Mouse (Mus musculus) kidney, adult 8-10 months (tissue): ENCODE measurements around the gene Clstn2.

Experiments used
- DNase-seq, 2 experiments: peaks; one replicate each; pipeline ENCODE4 v3.0.0; 2022

Clstn2 gene

DNA sequence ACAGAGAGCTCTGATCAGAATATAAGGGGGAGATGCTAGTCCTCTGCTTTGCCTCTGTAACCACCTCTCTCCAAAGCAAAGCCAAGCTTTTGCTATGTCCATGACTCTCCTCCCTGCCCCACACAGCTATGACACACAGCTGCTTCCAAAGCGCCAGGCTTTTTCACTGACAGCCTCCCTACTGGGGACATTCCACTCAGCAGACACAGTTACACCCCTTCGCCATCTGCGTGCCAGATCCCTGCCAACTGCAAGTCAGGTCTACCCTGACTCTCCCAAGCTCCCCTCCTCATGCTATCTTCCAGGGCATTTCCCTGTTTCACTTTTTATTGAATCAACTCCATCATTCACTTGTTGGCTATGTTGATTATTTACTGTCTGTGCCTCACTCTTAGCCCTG is 259.1 kb downstream of the Clstn2 start:
- DNase-seq: no peak

DNA sequence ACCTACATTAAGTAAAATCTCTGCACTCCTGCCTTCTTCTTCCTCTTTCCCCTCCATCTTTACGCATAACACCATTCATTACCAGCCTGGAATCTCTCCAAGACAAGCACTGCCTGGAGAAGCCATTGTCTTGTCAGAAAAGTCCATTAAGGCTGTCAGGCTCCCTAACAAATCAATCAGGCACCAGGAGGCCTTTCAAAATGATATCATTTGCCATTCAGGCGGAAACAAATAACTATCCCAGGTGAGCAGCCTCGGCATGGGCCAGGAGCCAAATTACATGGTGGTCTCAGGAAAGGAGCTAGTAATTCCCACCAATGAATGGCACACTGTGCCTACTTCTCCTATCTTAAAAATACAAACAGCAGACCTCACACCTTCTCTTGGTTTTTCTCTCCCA is 260.6 kb downstream of the Clstn2 start:
- no peak for DNase-seq

DNA sequence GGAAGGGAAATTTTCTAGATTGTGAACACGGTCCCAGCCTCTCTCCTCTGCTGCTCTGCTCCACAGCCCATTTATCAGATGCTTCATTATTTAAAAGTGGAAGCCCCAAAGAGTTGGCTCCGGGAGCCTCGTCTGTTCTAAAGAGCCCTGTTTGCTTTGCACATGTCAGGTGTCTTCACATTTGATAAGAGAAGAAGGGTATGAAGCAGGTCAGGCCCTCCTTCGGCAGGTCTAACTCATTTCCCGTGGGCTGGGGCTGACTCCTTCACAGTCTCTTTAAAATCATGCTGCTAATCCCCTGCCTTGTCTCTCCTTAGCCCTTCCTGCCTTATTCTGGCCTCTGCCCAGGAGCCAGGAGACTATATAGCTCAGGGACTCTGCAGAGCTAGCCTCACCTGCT is 263.6 kb downstream of the Clstn2 start:
- DNase-seq: no peak

DNA sequence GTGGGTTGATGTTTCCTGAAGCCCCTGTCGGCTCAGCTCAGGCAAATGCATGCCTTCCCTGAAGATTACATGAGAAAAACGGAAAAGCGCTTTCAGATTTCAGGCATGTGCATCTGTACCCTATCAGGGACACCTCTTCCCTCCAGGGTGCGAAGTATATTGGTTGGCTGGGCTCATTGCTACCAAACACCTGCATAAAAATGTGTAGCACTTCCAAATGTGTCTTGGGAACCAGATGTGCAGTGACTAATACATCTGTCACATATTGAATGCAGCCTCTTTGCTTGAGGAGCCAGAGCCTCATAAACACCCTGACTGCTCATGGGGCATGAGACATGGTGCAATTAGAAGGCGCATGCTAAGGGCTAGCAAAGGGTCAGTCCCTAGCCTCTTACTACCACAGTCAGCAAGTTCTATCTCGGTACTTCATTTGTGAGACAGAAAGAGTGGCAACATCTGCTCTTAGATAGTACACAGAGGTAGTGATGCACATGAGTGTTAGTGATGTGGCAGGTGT is 267.7 kb downstream of the Clstn2 start:
- no peak for DNase-seq

DNA sequence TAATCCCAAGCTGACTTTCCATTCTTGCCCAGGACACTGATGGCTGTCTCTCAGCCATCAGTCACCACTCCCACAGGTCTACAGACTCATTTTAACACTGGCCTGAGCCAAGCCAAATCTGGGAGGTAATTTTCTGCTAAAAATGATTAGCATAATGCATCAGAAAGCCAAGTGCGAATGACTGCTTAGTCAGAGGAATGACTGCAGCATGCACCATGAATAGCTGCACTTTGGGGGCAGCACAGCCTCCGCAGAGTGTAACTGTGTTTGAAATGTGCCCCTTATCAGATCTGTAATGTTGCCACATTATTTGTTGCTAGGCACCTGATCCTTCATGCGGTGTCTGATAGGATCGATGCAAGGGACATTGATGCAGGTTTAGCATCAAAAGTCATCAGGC is 269.9 kb downstream of the Clstn2 start:
- no peak for DNase-seq

DNA sequence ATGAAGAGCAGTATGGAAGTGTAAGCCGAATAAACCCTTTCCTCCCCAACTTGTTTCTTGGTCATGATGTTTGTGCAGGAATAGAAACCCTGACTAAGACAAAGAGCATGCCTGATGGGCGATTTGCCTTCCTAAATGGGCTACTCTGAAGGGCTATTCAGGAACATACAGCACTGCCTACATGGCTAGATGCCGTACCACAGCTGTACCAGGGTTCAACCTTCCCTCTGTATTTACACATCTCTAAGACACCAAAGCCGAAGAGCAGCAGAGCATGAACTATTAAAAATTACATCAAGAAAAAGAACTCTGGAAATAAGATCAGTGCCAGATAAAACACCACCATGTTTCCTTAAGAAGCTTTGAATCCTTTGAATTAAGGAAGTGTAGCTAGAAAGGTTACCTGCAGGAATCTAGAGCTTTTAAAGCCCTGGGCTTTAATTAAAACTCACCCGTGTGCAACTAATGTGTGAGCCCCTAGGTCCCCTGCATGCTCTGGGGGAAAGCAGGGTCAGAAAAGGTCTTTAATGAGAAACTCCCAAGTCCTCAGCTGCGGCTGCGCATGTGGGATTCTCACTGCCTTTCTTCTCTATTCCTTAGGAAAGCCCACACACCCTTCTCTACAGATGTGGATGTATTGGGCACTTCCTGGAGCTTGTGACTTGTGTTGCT is 277.2 kb downstream of the Clstn2 start:
- no peak for DNase-seq

DNA sequence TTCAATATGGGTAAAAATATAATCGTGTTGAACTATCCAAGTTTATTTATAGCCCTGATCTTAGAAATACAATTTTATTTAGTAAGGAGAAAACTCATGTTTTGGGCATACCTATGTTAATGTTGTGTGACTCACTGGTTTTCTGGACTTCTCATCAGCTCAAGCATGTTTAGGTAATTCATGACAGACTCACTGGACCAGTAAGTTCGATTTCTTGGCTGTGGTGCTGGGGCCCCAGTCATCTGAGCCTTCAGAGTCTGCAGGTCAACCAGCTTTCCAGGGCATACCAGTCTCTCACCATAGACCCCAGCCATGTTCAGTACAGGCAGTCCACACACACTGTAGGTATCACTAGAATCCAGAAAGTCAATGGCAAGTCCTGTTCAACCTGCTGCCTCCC is 279.3 kb downstream of the Clstn2 start:
- no peak for DNase-seq

DNA sequence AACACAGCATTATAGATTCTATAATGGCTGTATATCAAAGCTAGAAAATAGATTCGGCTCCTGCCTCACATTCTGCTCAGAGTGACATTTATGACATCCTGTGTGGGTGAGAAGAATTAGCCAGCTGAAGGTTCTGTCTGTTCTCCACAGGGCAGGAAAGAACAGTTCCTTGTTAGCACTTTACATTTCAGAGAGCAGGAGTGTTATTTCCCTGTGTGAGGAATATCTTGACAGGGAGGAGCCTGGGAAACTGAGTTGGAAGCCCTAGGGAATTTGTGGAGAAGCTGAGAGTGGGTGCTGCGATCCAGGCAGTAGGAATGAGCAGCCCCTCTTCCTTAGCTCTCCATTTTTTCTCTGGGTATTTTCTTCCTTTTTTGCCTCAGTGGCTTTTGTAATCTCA is 286.4 kb downstream of the Clstn2 start:
- DNase-seq: no peak

DNA sequence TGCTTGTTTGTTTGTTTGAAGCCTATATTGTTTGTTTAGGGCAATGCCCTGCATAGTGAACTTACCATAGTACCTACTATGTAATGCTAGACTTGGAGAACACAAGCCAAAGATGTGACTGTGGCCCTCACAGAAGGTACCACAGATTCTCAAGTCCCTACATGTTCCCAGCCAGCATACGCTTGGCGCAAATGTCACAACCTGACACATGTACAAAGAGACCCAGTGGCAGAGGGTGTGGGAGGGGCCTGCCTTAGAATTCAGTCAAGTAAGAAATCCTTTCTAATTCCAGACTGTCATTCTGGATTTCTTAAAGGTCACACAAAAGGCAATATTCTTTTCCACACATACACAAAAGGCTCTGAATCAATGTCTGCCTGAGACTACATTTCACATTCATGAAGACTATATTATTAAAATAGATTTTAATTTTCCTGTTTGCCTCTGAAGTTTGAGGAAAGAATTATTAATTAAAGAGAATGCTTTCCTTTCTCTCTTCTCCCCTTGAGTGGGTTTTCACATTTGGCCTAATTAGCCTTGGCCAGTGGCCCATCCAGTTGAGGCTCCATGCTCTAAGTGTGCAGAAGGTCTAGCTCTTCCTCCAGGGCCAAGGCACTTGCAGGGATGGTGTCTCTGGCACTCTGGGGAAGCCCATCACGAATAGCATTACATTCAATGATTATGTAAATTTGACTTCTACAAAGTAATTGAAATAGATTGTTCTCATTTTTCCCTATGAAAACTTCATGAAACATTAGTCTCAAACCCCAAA is 305.1 kb downstream of the Clstn2 start:
- no peak for DNase-seq

DNA sequence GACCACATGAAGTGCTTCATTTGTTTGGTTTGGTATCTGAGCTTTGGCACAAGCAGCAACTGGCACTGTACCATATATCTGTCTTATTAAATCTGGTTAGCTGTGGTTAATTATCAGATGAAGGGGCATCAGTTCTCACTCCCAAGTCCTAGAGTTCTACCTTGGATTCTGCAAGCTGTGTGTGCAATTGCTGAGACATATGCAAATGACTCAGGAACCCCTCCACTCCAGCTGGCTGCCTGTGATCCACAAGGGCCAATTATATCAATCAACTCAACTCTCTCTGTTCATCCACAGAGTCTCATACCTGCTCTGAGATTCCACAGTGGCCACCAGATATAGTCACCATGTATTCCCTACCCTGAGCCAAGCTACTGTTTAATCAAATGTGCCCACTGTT is 315.3 kb downstream of the Clstn2 start:
- DNase-seq: no peak

DNA sequence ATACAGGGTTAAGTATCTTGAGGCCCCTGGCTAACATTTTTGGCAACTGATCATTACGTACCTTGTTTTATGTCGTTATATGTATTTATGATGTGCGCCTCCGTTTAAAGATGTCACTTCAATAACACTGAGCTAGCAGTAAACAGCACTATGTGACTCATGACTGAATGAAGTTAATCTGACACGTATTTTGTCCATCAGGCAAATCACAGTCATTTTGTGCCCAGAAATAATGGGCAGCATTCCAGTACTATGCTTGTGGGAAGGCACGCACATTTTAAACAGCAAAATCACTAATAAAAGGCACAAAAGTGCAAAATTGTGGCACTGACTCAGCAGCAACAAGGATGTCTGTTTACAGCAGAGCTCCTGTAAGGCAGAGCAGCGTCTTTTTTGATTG is 316.0 kb downstream of the Clstn2 start:
- DNase-seq: no peak

DNA sequence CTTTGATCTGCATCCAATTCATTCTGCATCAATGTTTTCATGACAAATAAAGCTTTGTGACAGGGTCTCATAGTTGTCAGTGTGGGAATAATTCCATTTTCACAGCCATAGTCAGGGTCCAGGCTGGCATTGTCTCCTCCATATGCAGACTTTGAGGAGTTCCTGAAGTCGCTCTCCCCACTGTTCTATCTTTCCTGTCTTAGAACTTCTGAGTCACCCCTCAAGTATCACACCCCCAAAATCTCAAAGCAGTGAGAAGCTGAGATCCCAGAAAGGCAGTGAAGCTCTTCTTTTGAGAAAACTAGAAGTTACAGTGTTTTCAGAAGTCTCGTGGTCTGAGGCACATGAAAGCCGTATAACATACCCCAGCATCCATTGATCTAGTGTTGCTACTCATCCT is 320.1 kb downstream of the Clstn2 start:
- no peak for DNase-seq

DNA sequence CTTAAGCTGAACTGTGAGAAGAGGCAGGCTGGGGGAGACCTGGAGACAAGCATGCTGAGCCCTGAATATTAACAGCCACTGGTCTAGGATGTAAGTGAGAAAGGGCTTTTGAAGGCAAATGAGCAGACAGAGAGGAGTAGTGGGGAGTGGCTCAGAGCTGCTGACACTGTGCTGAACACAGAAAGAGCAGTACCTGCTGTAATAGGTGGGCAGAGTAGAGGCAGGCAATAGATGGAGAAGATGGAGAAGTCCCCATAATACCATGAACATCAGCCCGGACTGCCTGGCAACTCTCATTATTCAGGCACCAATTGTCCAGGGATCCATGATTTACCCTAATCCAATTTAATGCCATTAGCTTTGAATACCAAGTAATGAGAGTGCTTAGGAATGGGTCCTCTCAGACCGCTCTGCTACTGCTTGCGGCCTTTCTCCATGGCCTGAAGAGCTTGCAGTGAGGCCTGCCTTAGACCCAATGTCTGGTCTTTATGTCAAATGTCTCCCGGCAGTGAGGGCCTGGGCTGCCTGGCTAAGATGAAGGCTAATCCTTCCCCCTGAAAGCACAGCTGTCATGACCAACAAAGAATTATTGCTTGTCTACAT is 329.0 kb downstream of the Clstn2 start:
- DNase-seq: no peak

DNA sequence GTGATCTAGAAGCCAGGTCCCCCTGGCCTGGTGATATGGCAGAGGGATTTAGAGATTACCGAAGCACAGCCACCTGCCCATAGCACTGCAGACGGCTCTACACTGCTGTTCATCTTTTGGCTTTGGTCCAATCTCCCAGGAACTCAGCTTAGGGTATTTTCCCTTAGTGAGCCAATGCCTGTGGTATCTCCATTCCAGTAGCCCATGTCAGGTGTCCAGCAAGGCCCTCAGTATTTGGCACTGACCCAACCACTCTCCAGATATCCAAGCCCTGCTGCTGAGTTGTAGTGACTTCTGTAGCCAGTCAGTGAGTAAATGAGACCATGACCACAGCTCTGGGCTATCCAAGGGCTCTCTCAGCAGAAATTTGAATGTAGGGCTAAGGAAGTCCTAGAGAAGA is 330.0 kb downstream of the Clstn2 start:
- no peak for DNase-seq

DNA sequence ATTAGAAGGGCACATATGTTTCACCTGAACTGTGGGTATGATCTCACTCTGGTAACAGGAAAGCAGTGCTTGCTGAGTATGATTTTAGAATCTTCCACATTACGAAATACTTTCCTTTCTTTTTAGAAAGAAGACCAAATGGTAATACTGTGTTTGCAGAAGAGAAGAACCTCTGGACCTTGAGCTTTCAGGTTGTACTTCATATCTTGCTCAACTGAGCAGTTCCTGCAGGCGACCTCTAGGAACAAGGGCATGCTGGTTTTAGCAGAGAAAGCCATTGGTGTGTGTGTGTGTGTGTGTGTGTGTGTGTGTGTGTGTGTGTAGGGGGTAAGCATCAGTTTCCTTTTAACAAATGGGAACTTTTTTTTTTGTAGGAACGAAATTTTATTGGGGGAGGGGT is 333.0 kb downstream of the Clstn2 start:
- DNase-seq: no peak

DNA sequence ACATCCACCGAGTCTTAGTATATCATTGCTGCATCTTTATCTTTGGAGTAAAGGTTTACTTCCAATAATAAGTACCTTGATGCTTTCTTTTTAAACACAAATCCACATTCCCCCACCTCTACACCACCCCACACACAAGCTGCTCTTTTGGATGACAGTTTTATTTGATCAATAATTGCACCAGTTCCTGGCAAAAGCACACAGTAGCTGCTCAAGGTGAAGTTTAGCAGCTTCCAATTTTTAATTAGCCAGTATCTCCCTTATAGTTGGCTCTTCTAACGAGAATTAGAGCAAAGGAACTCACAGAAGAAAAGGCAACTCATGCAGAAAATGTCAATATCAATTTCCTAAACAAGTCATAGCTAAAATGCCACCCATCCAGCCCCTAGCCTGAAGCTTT is 334.0 kb downstream of the Clstn2 start:
- no peak for DNase-seq

DNA sequence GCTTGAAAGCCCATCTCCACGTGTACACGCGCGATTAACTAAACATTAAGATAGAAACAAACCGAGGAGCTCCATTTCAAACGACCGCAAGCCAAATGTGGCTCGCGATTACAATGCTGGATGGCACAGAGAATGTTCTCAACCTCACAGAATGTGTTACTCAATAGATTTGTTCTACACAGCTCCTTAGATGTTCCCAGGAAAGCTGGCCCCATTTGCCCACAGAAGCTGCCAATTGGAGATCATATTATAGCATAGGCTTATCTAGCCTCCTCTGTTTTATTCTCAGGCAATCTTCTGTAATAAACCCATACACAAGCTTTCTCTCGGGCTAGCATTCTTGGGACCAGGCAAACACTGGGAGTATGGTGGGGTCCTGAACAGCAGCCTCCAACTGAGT is 334.9 kb downstream of the Clstn2 start:
- DNase-seq: no peak

DNA sequence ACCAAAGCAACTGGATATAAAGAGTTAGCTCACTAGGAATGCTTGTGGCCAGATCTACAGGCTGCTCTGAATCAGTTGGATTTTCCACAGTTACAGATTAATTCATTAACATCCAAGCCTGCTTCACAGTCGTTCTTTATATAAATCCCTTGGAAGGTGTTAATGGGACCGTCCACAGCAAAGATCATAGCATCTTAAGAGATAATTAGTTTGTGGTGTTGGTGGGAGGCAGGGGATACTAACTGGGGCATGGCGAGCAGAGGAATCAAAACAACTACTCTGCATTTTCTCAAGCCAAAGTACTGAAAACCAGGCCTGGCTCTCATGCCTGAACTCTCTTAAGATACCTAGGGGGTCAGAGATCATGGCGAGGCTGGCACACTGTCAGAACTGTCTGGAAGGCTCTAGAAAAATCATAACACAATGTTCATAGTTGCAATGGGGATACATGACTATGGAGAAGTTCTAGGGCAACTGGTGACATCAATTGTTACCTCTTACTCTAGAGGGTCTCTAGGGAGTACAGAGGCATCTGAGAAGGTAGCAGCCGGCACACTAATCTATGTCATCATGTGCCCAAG is 336.2 kb downstream of the Clstn2 start:
- DNase-seq: peak in 1 of 2 experiments; percentile 6

DNA sequence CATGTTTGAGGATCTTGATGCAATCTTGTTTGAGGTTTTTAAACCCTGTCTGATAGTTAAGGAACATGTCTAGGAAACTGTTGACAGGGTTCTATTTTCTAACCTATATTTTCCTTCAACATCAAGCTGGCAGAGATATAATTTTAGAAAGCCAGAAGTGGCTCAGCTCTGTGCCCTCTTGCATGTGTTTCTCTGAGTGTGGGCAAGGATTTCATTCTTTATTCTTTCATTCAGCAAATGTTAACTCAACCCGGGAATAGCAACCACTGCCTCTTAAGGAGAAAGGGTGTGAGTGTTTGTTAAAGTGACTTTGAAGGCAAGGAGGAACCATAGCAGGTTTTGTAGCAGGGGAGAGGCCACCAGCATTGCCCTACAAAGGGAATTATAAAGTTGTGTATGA is 337.7 kb downstream of the Clstn2 start:
- DNase-seq: no peak

DNA sequence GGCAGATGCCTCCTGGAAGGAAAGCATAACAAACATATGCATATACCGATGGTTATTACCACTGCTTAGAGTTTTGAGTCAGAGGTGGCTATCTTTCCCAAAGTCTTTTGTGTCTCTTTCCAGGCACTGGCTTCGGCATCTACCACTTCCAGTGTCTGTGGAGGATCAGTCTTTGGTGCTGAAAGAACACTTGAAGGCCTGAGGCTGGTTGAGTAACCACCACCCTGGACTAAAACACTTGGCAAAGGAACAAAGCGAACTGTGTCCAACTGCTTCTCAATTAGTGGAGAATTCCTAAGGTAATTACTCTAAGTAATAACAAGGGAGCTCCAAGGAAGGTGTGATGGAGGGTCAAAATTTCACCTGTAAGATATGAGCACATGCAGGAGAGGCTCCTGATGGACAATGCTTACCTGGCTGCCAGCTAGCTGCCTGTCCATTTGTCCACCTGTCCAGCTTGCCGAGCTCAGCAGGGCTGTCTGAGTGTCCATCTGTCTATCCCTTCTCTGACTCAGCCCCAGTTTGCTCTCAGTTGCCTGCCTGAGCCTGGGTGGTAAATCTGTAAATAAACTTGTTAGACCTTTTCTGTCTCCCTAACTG is 346.1 kb downstream of the Clstn2 start:
- DNase-seq: no peak

DNA sequence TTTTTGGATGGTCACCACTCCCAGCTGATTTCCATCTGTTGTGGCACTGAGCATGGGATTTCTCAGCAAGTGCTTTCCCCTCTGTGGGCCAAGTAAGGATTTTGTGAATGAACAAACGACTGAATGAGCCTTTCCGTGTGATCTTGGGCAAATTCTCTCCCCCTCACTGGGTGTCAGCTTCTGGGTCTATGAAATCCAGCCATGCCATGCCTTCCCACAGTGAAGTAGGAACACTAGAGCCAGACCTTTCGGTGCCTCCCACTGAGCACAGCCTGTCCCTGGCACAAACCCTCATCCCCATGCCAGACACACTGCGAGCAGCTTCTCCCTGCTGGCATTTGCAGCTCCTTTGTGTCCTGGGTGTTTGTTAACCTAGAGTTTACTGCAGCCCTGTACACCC is 347.3 kb downstream of the Clstn2 start:
- no peak for DNase-seq

DNA sequence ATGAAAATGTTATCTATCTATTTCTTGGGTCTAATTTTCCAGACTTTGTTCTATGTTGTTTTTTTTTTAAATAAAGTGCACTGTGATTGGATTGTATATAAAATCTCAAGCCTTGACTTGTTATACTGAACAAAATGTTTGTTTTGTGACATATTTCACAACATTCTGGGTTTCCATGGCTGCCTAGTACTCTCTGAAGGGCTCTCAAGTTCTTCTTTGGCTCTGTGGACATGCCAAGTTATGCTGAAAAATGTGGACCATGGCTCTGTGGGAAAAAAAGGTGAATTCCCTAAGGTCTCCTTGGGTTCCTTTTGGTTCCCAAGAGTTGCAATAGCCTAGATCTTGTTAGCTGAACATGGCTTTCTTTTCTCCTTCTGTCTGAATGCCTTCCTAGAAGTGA is 353.1 kb downstream of the Clstn2 start:
- DNase-seq: no peak

DNA sequence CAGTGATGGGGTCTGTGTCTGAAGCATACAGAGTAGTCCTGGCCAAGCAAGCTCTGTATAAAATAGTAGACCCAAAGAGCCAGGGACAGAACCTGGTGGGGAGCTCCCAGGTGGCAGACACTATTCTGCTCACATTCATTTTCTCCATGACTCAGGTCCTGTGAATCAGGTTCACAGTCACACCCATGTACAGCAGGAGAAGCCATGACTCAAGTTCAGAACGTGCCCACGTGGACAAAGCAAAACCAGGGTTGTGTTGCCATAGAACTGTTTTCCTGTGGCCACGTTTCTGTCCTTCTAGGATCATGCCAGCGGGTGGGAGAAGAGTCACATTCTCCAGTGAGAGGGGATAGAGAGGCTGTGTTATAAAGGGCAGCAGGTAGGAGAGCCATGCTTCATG is 353.9 kb downstream of the Clstn2 start:
- DNase-seq: no peak
